Mouse (Mus musculus) lung, adult 2 months (tissue): ENCODE measurements around the gene Gm28305.

ENCODE experiments used
- CTCF ChIP-seq: fragments of 200-500 bp; IDR thresholded peaks from 2 replicates; pipeline ENCODE4 v1.5.1; 2011; ENCODE audit warnings: mild to moderate bottlenecking, low read length, control low read depth; ENCODE audit not compliant: insufficient read depth
- POLR2A ChIP-seq: fragments of 200-500 bp; IDR thresholded peaks from 2 replicates; pipeline ENCODE4 v1.6.1; 2011; ENCODE audit warnings: low read depth, mild to moderate bottlenecking, control low read depth, low read length, borderline replicate concordance; ENCODE audit errors: extremely low read depth

GRCm38 (mm10) chr9:104088555-104088954 is 48.1 kb downstream of the Gm28305 start:
- TF ChIP-seq POLR2A, result no peak
- no peak for TF ChIP-seq CTCF
